14 mouse cellular contexts compared by ENCODE assay signal in genomic region chr2:148141936-148142335, GRCm38 (mm10).
DNase-seq lines count a peak whose midpoint lies in the region; ATAC-seq and TF ChIP-seq lines count a peak whose summit lies in the region.
"Had no signal": no experiment of that assay in that cellular context is flagged by ENCODE, and none has a peak within 500 bp of the region (broad histone marks: within the 10 kb centered on the region; RNA-seq: fewer than 3 reads in every experiment).

No protein-coding gene starts in this region.

- no peaks in the 10 kb centered on the region for H3K4me1 ChIP-seq in liver, embryonic 11.5 days (replicated peaks; ENCODE audit: control insufficient read depth, insufficient read depth, low read length)
- no peaks in the 10 kb centered on the region for H3K4me1 ChIP-seq in midbrain, embryonic 10.5 days
- no peaks in the 10 kb centered on the region for H3K4me1 ChIP-seq in cerebellum, adult 2 months (ENCODE audit: control insufficient read depth, insufficient read depth, low read length)
- H3K4me1 ChIP-seq: limb, embryonic 15.5 days had no signal

- H3K4me2 ChIP-seq in liver, embryonic 11.5 days: no peak overlapping the region
- H3K4me2 ChIP-seq: hindbrain, embryonic 14.5 days; limb, embryonic 15.5 days had no signal

- H3K27me3 ChIP-seq in liver, embryonic 11.5 days (replicated peaks; ENCODE audit: control insufficient read depth, insufficient read depth, low read length): no peaks in the 10 kb centered on the region
- H3K27me3 ChIP-seq in midbrain, embryonic 10.5 days (ENCODE audit: low read depth, poor library complexity, severe bottlenecking): no peaks in the 10 kb centered on the region
- H3K27me3 ChIP-seq in cerebellum, adult 2 months (ENCODE audit: control insufficient read depth, insufficient read depth, low read length): no peaks in the 10 kb centered on the region
- H3K27me3 ChIP-seq: limb, embryonic 15.5 days had no signal

- no peaks in the 10 kb centered on the region for H3K9me3 ChIP-seq in liver, embryonic 11.5 days (ENCODE audit: control insufficient read depth, low read length)
- no peaks in the 10 kb centered on the region for H3K9me3 ChIP-seq in midbrain, embryonic 10.5 days (replicated peaks)
- H3K9me3 ChIP-seq: limb, embryonic 15.5 days had no signal

- 49% methylated on average over 4 of the region's 4 CpGs for WGBS in liver, embryonic 11.5 days
- 89% methylated on average over 4 of the region's 4 CpGs for WGBS in midbrain, embryonic 10.5 days
- WGBS in cerebellum, adult 2 months: 82% methylated on average over 4 of the region's 4 CpGs

- peak; percentile 16 for DNase-seq in adrenal gland, adult 2 months
- DNase-seq in adrenal gland, adult 8-10 months: no peak
- DNase-seq in liver, embryonic 11.5 days (ENCODE audit: low spot score): no peak
- no peak for DNase-seq in liver
- DNase-seq in kidney, postnatal 25 days: peak; percentile 28 to 65
- DNase-seq in midbrain, embryonic 10.5 days (ENCODE audit: low spot score): no peak
- no peak for DNase-seq in cerebellum, postnatal 25 days
- DNase-seq in cerebellum, adult 2 months: no peak
- DNase-seq: cerebellum, adult 11 months; embryo, embryonic 11 days; gastrocnemius, postnatal 25 days had no signal

- H3K36me3 ChIP-seq in liver, embryonic 11.5 days (ENCODE audit: control insufficient read depth, insufficient read depth, low read length): no peaks in the 10 kb centered on the region
- no peaks in the 10 kb centered on the region for H3K36me3 ChIP-seq in midbrain, embryonic 10.5 days
- H3K36me3 ChIP-seq: G1E; limb, embryonic 15.5 days had no signal

- TF ChIP-seq POLR2A in cerebellum, adult 2 months (IDR thresholded peaks at IDR 0.05; ENCODE audit: borderline replicate concordance, insufficient read depth, low read length): no peak

- no peak for TF ChIP-seq CTCF in cerebellum, adult 2 months (IDR thresholded peaks at IDR 0.05; ENCODE audit: borderline replicate concordance, insufficient read depth, low read depth, low read length)

- H3K27ac ChIP-seq in liver, embryonic 11.5 days (ENCODE audit: low read depth, low read length): no peak overlapping the region
- H3K27ac ChIP-seq in midbrain, embryonic 10.5 days (replicated peaks): no peak overlapping the region
- no peak overlapping the region for H3K27ac ChIP-seq in cerebellum, adult 2 months (ENCODE audit: insufficient read depth, low read length)
- H3K27ac ChIP-seq: hindbrain, embryonic 14.5 days; limb, embryonic 15.5 days had no signal

- no peak overlapping the region for H3K4me3 ChIP-seq in liver, embryonic 11.5 days (ENCODE audit: low read depth, low read length)
- H3K4me3 ChIP-seq in midbrain, embryonic 10.5 days: no peak overlapping the region
- H3K4me3 ChIP-seq in cerebellum, adult 2 months (replicated peaks; ENCODE audit: insufficient read depth, low read depth, low read length): no peak overlapping the region
- H3K4me3 ChIP-seq: limb, embryonic 15.5 days had no signal

- 0 out of 2 replicates have a peak, but pooled peaks have one; percentile 34 for ATAC-seq in liver, embryonic 11.5 days (replicated peaks; ENCODE audit: low FRiP score)

- no peak overlapping the region for H3K9ac ChIP-seq in liver, embryonic 11.5 days (ENCODE audit: low read depth, low read length)
- H3K9ac ChIP-seq: hindbrain, embryonic 14.5 days; limb, embryonic 15.5 days had no signal

Comparison
In these comparisons a context has a peak if more than half of its experiments do, and no peak if none do; other contexts are left out.
1. DNase-seq: peak in adrenal gland, adult 2 months (single experiment) and kidney, postnatal 25 days (2 of 2); none in adrenal gland, adult 8-10 months (single experiment), liver, embryonic 11.5 days (single experiment), liver (single experiment), midbrain, embryonic 10.5 days (single experiment), cerebellum, postnatal 25 days (0 of 2) and cerebellum, adult 2 months (0 of 2).